Mouse (Mus musculus): ENCODE results near the gene Zmiz2. TPM values are rescaled to one million over a fixed set of nuclear protein-coding genes. Genes with fewer than 3 reads are reported as not detected.
A peak's percentile ranks its signal among the peaks of the same experiment; 100 is the strongest.
"Not testable (repeated sequence)": the region's sequence is repeated elsewhere in the genome, so short reads cannot be mapped to it uniquely, and the experiment has no call there.

Zmiz2 gene
- polyA plus RNA-seq, 1 experiment: 33.0 TPM

- Histone ChIP-seq H3K36me3 (ENCODE audit: control insufficient read depth, insufficient read depth) (peaks cover 41% of the 10 kb centered on the region), H3K27me3 (ENCODE audit: control insufficient read depth, insufficient read depth, insufficient read length) (no peaks in the 10 kb centered on the region), H3ac (ENCODE audit: control insufficient read depth, insufficient read length, low read depth) (no peak overlapping the region), H3K79me3 (ENCODE audit: low read depth) (no peaks in the 10 kb centered on the region), H3K79me2 (ENCODE audit: control insufficient read depth, insufficient read depth) (no peaks in the 10 kb centered on the region), H3K4me3 (ENCODE audit: insufficient read depth, poor library complexity, severe bottlenecking) (no peak overlapping the region)
- TF ChIP-seq USF1 (IDR thresholded peaks at IDR 0.05; ENCODE audit: low read depth): no peak
- TF ChIP-seq FOSL1 (IDR thresholded peaks at IDR 0.05; ENCODE audit: insufficient read depth, low read length, poor library complexity, severe bottlenecking): no peak
- TF ChIP-seq MYOD1 (IDR thresholded peaks at IDR 0.05; ENCODE audit: control insufficient read depth, insufficient read length, low read depth): no peak
- TF ChIP-seq CTCF (IDR thresholded peaks at IDR 0.05; ENCODE audit: control insufficient read depth, insufficient read depth, insufficient read length): no peak
- TF ChIP-seq MYOG (IDR thresholded peaks at IDR 0.05; ENCODE audit: control insufficient read depth, extremely low read depth, insufficient read length): no peak
- TF ChIP-seq CEBPB (IDR thresholded peaks at IDR 0.05; ENCODE audit: low read depth): no peak
- no peak for TF ChIP-seq MAX (IDR thresholded peaks at IDR 0.05)
These were observed 17.6 kb downstream of the Zmiz2 start for GRCm38 (mm10) chr11:6406251-6407161.

- no peaks in the 10 kb centered on the region for H3K79me3 ChIP-seq (ENCODE audit: low read depth)
- peaks cover 34% of the 10 kb centered on the region for H3K36me3 ChIP-seq (ENCODE audit: control insufficient read depth, insufficient read depth)
- H3K27me3 ChIP-seq (ENCODE audit: control insufficient read depth, insufficient read depth, insufficient read length): no peaks in the 10 kb centered on the region
- TF ChIP-seq USF1 (IDR thresholded peaks at IDR 0.05; ENCODE audit: low read depth) (no peak), MAX (IDR thresholded peaks at IDR 0.05) (no peak), FOSL1 (IDR thresholded peaks at IDR 0.05; ENCODE audit: insufficient read depth, low read length, poor library complexity, severe bottlenecking) (no peak), CTCF (IDR thresholded peaks at IDR 0.05; ENCODE audit: control insufficient read depth, insufficient read depth, insufficient read length) (no peak), MYOD1 (IDR thresholded peaks at IDR 0.05; ENCODE audit: control insufficient read depth, insufficient read length, low read depth) (no peak), MYOG (IDR thresholded peaks at IDR 0.05; ENCODE audit: control insufficient read depth, extremely low read depth, insufficient read length) (no peak), CEBPB (IDR thresholded peaks at IDR 0.05; ENCODE audit: low read depth) (no peak)
- no peak overlapping the region for H3ac ChIP-seq (ENCODE audit: control insufficient read depth, insufficient read length, low read depth)
- H3K79me2 ChIP-seq (ENCODE audit: control insufficient read depth, insufficient read depth): no peaks in the 10 kb centered on the region
- no peak overlapping the region for H3K4me3 ChIP-seq (ENCODE audit: insufficient read depth, poor library complexity, severe bottlenecking)
These were observed 18.3 kb downstream of the Zmiz2 start for GRCm38 (mm10) chr11:6407162-6407621.

GRCm38 (mm10) chr11:6410050-6410602, 21.3 kb downstream of the Zmiz2 start:
- H3K4me3 ChIP-seq (ENCODE audit: insufficient read depth, poor library complexity, severe bottlenecking): no peak overlapping the region
- no peak overlapping the region for H3ac ChIP-seq (ENCODE audit: control insufficient read depth, insufficient read length, low read depth)
- peaks cover 1% of the 10 kb centered on the region for H3K79me3 ChIP-seq (ENCODE audit: low read depth)
- TF ChIP-seq CEBPB (IDR thresholded peaks at IDR 0.05; ENCODE audit: low read depth) (no peak), MAX (IDR thresholded peaks at IDR 0.05) (no peak), MYOD1 (IDR thresholded peaks at IDR 0.05; ENCODE audit: control insufficient read depth, insufficient read length, low read depth) (no peak)
- H3K36me3 ChIP-seq (ENCODE audit: control insufficient read depth, insufficient read depth): peaks cover 6% of the 10 kb centered on the region
- peaks cover 3% of the 10 kb centered on the region for H3K79me2 ChIP-seq (ENCODE audit: control insufficient read depth, insufficient read depth)
- no peaks in the 10 kb centered on the region for H3K27me3 ChIP-seq (ENCODE audit: control insufficient read depth, insufficient read depth, insufficient read length)

DNA sequence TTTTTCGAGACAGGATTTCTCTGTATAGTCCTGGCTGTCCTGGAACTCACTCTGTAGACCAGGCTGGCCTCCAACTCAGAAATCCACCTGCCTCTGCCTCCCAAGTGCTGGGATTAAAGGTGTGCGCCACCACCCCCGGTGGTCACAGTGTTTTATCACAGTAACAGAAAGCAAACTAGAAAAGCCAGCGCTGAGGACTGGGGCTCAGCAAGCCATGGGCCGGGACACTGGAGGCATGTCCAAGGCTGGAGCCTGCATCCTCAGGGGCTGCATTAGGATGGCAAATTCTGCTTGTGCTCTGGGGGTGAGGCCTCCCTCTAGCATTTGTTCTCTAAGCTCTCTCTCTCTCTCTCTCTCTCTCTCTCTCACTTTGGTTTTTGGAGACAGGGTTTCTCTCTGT, 21.9 kb downstream of the Zmiz2 start:
- H3K4me3 ChIP-seq (ENCODE audit: insufficient read depth, poor library complexity, severe bottlenecking); H3K79me2 ChIP-seq (ENCODE audit: control insufficient read depth, insufficient read depth); H3K27me3 ChIP-seq (ENCODE audit: control insufficient read depth, insufficient read depth, insufficient read length); H3K36me3 ChIP-seq (ENCODE audit: control insufficient read depth, insufficient read depth); H3ac ChIP-seq (ENCODE audit: control insufficient read depth, insufficient read length, low read depth); H3K79me3 ChIP-seq (ENCODE audit: low read depth): not testable (repeated sequence)

DNA sequence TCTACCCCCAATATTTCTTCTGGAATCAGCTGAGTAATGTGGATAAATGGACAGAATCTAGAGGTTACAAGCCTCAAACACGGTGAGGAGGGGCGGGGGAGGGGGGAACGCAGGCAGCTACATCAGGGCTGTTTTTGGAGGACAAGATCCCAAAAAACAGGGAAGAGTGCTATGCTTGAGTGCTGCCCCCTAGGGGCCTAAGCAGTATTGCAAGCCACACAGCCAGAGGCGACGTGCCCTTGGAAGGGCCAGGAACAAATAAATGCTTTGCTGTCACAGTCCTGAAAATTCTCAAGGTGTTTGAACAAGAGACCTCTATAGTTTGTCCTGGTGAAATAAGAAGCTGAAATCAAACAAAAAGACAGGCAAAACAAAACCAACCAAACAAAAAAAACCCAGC, 22.8 kb downstream of the Zmiz2 start:
- Histone ChIP-seq H3K36me3 (ENCODE audit: control insufficient read depth, insufficient read depth) (peaks cover 5% of the 10 kb centered on the region), H3K4me3 (ENCODE audit: insufficient read depth, poor library complexity, severe bottlenecking) (no peak overlapping the region), H3K27me3 (ENCODE audit: control insufficient read depth, insufficient read depth, insufficient read length) (no peaks in the 10 kb centered on the region), H3ac (ENCODE audit: control insufficient read depth, insufficient read length, low read depth) (no peak overlapping the region), H3K79me3 (ENCODE audit: low read depth) (peaks cover 7% of the 10 kb centered on the region), H3K79me2 (ENCODE audit: control insufficient read depth, insufficient read depth) (peaks cover 17% of the 10 kb centered on the region)
- TF ChIP-seq USF1 (IDR thresholded peaks at IDR 0.05; ENCODE audit: low read depth) (no peak), MAX (IDR thresholded peaks at IDR 0.05) (no peak), CTCF (IDR thresholded peaks at IDR 0.05; ENCODE audit: control insufficient read depth, insufficient read depth, insufficient read length) (peak; percentile 72)

DNA sequence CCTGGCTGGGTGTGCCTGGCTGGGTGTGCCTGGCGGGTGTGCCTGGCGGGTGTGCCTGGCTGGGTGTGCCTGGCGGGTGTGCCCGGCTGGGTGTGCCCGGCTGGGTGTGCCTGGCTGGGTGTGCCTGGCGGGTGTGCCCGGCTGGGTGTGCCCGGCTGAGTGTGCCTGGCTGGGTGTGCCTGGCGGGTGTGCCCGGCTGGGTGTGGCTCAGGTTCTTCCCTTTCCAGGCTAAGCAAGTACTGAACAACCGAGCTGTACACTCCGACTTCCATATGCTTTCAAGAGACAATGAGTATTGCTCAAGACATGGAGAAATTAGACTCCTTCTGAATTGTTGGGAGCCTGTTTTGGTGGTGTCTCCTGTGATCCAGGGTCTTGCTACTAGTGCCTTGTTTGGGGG, 24.4 kb downstream of the Zmiz2 start:
- Histone ChIP-seq H3K79me3 (ENCODE audit: low read depth) (peaks cover 22% of the 10 kb centered on the region), H3K36me3 (ENCODE audit: control insufficient read depth, insufficient read depth) (peaks cover 21% of the 10 kb centered on the region), H3ac (ENCODE audit: control insufficient read depth, insufficient read length, low read depth) (no peak overlapping the region), H3K4me3 (ENCODE audit: insufficient read depth, poor library complexity, severe bottlenecking) (no peak overlapping the region), H3K27me3 (ENCODE audit: control insufficient read depth, insufficient read depth, insufficient read length) (no peaks in the 10 kb centered on the region), H3K79me2 (ENCODE audit: control insufficient read depth, insufficient read depth) (peaks cover 32% of the 10 kb centered on the region)
- TF ChIP-seq MYOG (IDR thresholded peaks at IDR 0.05; ENCODE audit: control insufficient read depth, extremely low read depth, insufficient read length) (no peak), MYOD1 (IDR thresholded peaks at IDR 0.05; ENCODE audit: control insufficient read depth, insufficient read length, low read depth) (no peak), USF1 (IDR thresholded peaks at IDR 0.05; ENCODE audit: low read depth) (no peak), CTCF (IDR thresholded peaks at IDR 0.05; ENCODE audit: control insufficient read depth, insufficient read depth, insufficient read length) (no peak), FOSL1 (IDR thresholded peaks at IDR 0.05; ENCODE audit: insufficient read depth, low read length, poor library complexity, severe bottlenecking) (no peak), MAX (IDR thresholded peaks at IDR 0.05) (no peak), CEBPB (IDR thresholded peaks at IDR 0.05; ENCODE audit: low read depth) (no peak)

Data from C2C12 (cell line).